13 mouse cellular contexts compared by ENCODE assay signal in the genomic region with DNA sequence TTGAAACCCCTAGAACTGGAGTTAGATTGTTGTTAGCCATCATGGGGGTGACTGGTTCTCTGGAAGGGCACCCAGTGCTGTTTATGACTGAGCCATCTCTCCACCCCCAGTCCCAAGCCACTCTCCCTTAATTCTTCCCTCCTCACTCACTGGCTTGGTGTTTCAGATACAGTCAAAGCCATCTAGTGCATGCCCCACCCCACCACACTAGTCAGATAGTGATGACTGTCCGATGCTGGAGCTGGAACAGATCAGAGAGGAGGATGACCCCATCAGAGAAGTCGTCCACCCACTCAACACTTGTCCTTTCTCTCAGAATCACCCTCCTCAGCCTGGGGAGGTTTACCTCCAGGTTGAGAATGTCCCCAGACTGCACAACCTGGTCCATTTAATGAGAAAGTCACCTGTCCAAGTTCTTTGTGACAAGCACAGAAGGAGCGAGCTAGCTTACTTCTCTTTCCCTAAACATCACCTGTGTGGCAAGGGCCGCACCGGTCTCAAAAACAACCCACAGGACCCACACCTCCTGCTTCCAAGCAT. TPM values are rescaled to one million over a fixed set of nuclear protein-coding genes. Genes with fewer than 3 reads are reported as not detected.
DNase-seq lines count a peak whose midpoint lies in the region; ATAC-seq and TF ChIP-seq lines count a peak whose summit lies in the region.
"Had no signal": no experiment of that assay in that cellular context is flagged by ENCODE, and none has a peak within 500 bp of the region (broad histone marks: within the 10 kb centered on the region; RNA-seq: fewer than 3 reads in every experiment).

No protein-coding gene starts in this region.

- H3K4me1 ChIP-seq in kidney, embryonic 16.5 days (ENCODE audit: insufficient read depth, low read length), result peaks cover 27% of the 10 kb centered on the region
- no peaks in the 10 kb centered on the region for H3K4me1 ChIP-seq in kidney, adult 2 months (ENCODE audit: control insufficient read depth, insufficient read depth, low read length)
- peaks cover 47% of the 10 kb centered on the region for H3K4me1 ChIP-seq in limb, embryonic 13.5 days

- peak overlapping the region; percentile 71 for H3K9ac ChIP-seq in kidney, embryonic 16.5 days (replicated peaks; ENCODE audit: low read length)
- peak overlapping the region; percentile 81; the same call in 1 of the 2 replicates for H3K9ac ChIP-seq in limb, embryonic 13.5 days
- H3K9ac ChIP-seq: forebrain, embryonic 15.5 days; midbrain, embryonic 12.5 days had no signal

- peak; percentile 28 for DNase-seq in adrenal gland, adult 2 months
- no peak for DNase-seq in adrenal gland, adult 18-20 months (ENCODE audit: low spot score in 2 of 2)
- no peak for DNase-seq in kidney, adult 2 months
- DNase-seq in adipocyte (ENCODE audit: low spot score), result peak; percentile 45
- no peak for DNase-seq in ovary, adult 18-20 months (ENCODE audit: low spot score)
- DNase-seq: cerebellum, postnatal 36 days; kidney, adult 18-20 months; right cerebral cortex, adult 18-20 months had no signal

- peaks cover 35% of the 10 kb centered on the region for H3K27me3 ChIP-seq in kidney, embryonic 16.5 days (ENCODE audit: insufficient read depth, low read length)
- H3K27me3 ChIP-seq in kidney, adult 2 months (replicated peaks; ENCODE audit: control insufficient read depth, insufficient read depth, low read length), result no peaks in the 10 kb centered on the region
- H3K27me3 ChIP-seq in limb, embryonic 13.5 days, result peaks cover 89% of the 10 kb centered on the region

- peak overlapping the region; percentile 58 for H3K4me2 ChIP-seq in kidney, embryonic 16.5 days (replicated peaks; ENCODE audit: low read depth, low read length)
- peak overlapping the region; percentile 85 for H3K4me2 ChIP-seq in limb, embryonic 13.5 days (replicated peaks)
- H3K4me2 ChIP-seq: forebrain, embryonic 15.5 days; midbrain, embryonic 12.5 days had no signal

- no peaks in the 10 kb centered on the region for H3K36me3 ChIP-seq in kidney, embryonic 16.5 days (ENCODE audit: insufficient read depth, low read length)
- no peaks in the 10 kb centered on the region for H3K36me3 ChIP-seq in kidney, adult 2 months (ENCODE audit: control insufficient read depth, insufficient read depth, low read length)
- H3K36me3 ChIP-seq in limb, embryonic 13.5 days, result peaks cover 4% of the 10 kb centered on the region; the same call in 1 of the 2 replicates
- H3K36me3 ChIP-seq: forebrain, embryonic 15.5 days; midbrain, embryonic 12.5 days had no signal

- no peaks in the 10 kb centered on the region for H3K9me3 ChIP-seq in kidney, embryonic 16.5 days (ENCODE audit: low read length)
- H3K9me3 ChIP-seq in limb, embryonic 13.5 days, result no peaks in the 10 kb centered on the region
- H3K9me3 ChIP-seq: forebrain, embryonic 15.5 days; midbrain, embryonic 12.5 days had no signal

- 0 out of 2 replicates have a peak overlapping the region, but pooled peaks have one; percentile 86 for H3K27ac ChIP-seq in kidney, embryonic 16.5 days (ENCODE audit: low read length)
- no peak overlapping the region for H3K27ac ChIP-seq in kidney, adult 2 months (ENCODE audit: insufficient read depth, low read depth, low read length)
- H3K27ac ChIP-seq in limb, embryonic 13.5 days, result no peak overlapping the region
- H3K27ac ChIP-seq: forebrain, embryonic 15.5 days; midbrain, embryonic 12.5 days had no signal

- peak overlapping the region; percentile 62 for H3K4me3 ChIP-seq in kidney, embryonic 16.5 days (ENCODE audit: low read length)
- no peak overlapping the region for H3K4me3 ChIP-seq in kidney, adult 2 months (ENCODE audit: insufficient read depth, low read depth, low read length)
- peak overlapping the region; percentile 74 for H3K4me3 ChIP-seq in limb, embryonic 13.5 days
- H3K4me3 ChIP-seq: midbrain, embryonic 12.5 days had no signal

- TF ChIP-seq CTCF in kidney, adult 2 months (conservative IDR thresholded peaks at IDR 0.05; ENCODE audit: insufficient read depth, insufficient read length, low read depth, low read length), result no peak

- ATAC-seq in kidney, embryonic 16.5 days (ENCODE audit: low FRiP score, low TSS enrichment), result no peak
- no peak for ATAC-seq in limb, embryonic 13.5 days (ENCODE audit: low FRiP score, low read depth)
- ATAC-seq in monocyte, adult 5-6 weeks (replicated peaks; ENCODE audit: insufficient number of reproducible peaks, low FRiP score, low TSS enrichment, poor library complexity, severe bottlenecking), result no peak
- ATAC-seq: forebrain, embryonic 15.5 days had no signal

- WGBS in kidney, embryonic 16.5 days, result 84% methylated on average over 5 of the region's 5 CpGs
- 82% methylated on average over 5 of the region's 5 CpGs for WGBS in kidney, adult 2 months
- 86% methylated on average over 5 of the region's 5 CpGs for WGBS in limb, embryonic 13.5 days

- TF ChIP-seq POLR2A in kidney, adult 2 months (IDR thresholded peaks at IDR 0.05; ENCODE audit: low read depth, low read length), result no peak

RNA-seq across cellular contexts. Expression of a gene that starts 2.7 kb away (rescaled TPM):
- total RNA-seq in adrenal gland, adult 2 months (2021), result 100 to 1,000 TPM; 236 to 425 TPM
- 193 and 219 TPM in 2 replicates for polyA plus RNA-seq in adrenal gland, adult 2 months (2012; rRNA removed)
- 100 to 1,000 TPM; 296 to 352 TPM for total RNA-seq in adrenal gland, adult 18-20 months (2021)
- polyA plus RNA-seq in kidney, embryonic 16.5 days (2015; fragmentation: Nextera tagmentation; extraction: Ambion mirVana), result 140 and 161 TPM in 2 replicates
- 32.1 and 35.0 TPM in 2 replicates for polyA plus RNA-seq in kidney, adult 2 months (2012; rRNA removed)
- 136 and 142 TPM in 2 replicates for polyA plus RNA-seq in limb, embryonic 13.5 days (2015; fragmentation: Nextera tagmentation; extraction: Ambion mirVana)
- total RNA-seq in monocyte, adult 5-6 weeks (2017), result 0.32 to 2.5 TPM in 2 of 3 replicates, not detected in the other

RNA-seq across cellular contexts. Expression of a gene that starts 28.6 kb away (rescaled TPM):
- total RNA-seq in adrenal gland, adult 2 months (2021), result 10 to 100 TPM; 76.6 to 79.4 TPM
- polyA plus RNA-seq in adrenal gland, adult 2 months (2012; rRNA removed), result 45.4 and 54.9 TPM in 2 replicates
- total RNA-seq in adrenal gland, adult 18-20 months (2021), result 100 to 1,000 TPM in 1 of 2 experiments, 10 to 100 TPM in 1; 87.0 to 102 TPM
- 47.9 and 54.4 TPM in 2 replicates for polyA plus RNA-seq in kidney, embryonic 16.5 days (2015; fragmentation: Nextera tagmentation; extraction: Ambion mirVana)
- polyA plus RNA-seq in kidney, adult 2 months (2012; rRNA removed), result 55.5 and 57.2 TPM in 2 replicates
- 42.4 and 50.3 TPM in 2 replicates for polyA plus RNA-seq in limb, embryonic 13.5 days (2015; fragmentation: Nextera tagmentation; extraction: Ambion mirVana)
- total RNA-seq in monocyte, adult 5-6 weeks (2017), result 328 to 413 TPM (median 368 TPM) in 3 replicates

RNA-seq across cellular contexts. Expression of a gene that starts 41.3 kb away (rescaled TPM):
- total RNA-seq in adrenal gland, adult 2 months (2021), result 100 to 1,000 TPM; 116 to 159 TPM
- polyA plus RNA-seq in adrenal gland, adult 2 months (2012; rRNA removed), result 77.9 and 98.0 TPM in 2 replicates
- total RNA-seq in adrenal gland, adult 18-20 months (2021), result 100 to 1,000 TPM; 120 to 176 TPM
- polyA plus RNA-seq in kidney, embryonic 16.5 days (2015; fragmentation: Nextera tagmentation; extraction: Ambion mirVana), result 42.2 and 45.3 TPM in 2 replicates
- polyA plus RNA-seq in kidney, adult 2 months (2012; rRNA removed), result 48.4 and 54.0 TPM in 2 replicates
- 34.0 and 34.4 TPM in 2 replicates for polyA plus RNA-seq in limb, embryonic 13.5 days (2015; fragmentation: Nextera tagmentation; extraction: Ambion mirVana)
- 26.0 to 42.7 TPM (median 37.5 TPM) in 3 replicates for total RNA-seq in monocyte, adult 5-6 weeks (2017)

Comparison
In these comparisons a context has a peak if more than half of its experiments do, and no peak if none do; other contexts are left out.
1. DNase-seq: peak in adrenal gland, adult 2 months (single experiment) and adipocyte (single experiment); none in adrenal gland, adult 18-20 months (0 of 2), kidney, adult 2 months (single experiment) and ovary, adult 18-20 months (single experiment).